Mouse (Mus musculus): ENCODE measurements around the gene Gimap8.
A peak's percentile ranks its signal among the peaks of the same experiment; 100 is the strongest.
"Not testable (repeated sequence)": the region's sequence is repeated elsewhere in the genome, so short reads cannot be mapped to it uniquely, and the experiment has no call there.

Gimap8 gene

DNA sequence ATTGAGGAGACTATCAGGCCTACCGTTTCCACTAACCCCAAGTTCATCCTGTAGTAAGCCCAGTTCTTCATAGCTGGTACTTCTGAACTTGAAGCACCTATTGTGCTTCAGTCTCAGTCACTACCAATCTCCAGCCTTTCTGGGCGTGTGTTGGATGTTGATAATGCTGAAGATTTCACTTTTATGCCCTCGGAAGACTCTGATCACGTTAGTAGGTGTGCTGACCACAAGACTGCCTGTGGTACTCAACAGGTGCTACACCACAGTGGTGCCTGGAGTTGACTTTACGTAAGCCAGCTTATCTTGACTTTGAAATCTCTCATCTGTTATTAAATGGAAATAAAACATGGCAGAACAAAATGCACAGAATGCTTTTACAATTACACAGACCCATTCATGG is 33.4 kb downstream of the Gimap8 start:
- no peak for DNase-seq

- peak in 1 of 2 experiments; percentile 71 for DNase-seq
Measured at GRCm38 (mm10) chr6:48681472-48682090, 34.5 kb downstream of the Gimap8 start.

DNA sequence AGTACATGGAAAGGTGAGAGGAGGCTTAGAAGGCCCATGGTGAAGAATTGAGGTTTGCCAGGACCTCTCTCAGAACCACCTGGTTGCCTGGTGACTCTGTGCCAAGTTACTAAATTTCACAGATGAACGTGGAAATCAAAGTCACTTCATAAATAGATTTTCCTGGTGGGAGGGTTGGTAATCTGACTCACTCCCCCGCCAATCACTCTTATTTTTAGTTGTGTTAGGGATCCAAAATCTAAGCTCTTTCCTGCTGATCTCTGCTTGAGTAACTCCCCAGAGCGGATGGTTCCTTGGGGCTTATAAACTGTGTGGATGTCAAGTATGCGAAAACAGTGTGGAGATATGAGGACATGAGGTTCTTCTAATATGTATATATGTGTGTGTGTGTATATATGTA is 35.2 kb downstream of the Gimap8 start:
- no peak for DNase-seq

DNA sequence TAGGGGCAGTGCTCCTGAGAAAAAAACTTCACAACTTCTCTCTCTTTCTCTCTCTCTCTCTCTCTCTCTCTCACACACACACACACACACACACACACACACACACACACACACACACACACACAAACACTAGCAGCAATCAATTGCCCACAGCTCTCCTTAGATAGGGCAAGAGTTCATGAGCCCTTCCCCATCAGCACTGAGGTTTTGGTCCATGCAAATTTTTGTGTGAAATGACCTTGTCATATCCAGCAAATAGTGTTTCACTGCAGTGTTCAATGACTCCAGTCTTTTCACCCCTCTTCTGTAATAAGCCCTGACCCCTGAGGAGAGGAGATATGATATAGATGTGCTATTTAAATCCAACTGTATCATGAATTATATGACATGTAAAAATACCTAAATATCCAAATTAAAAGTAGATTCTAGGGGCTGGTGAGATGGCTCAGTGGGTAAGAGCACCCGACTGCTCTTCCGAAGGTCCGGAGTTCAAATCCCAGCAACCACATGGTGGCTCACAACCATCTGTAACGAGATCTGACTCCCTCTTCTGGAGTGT is 36.3 kb downstream of the Gimap8 start:
- DNase-seq = not testable (repeated sequence)

GRCm38 (mm10) chr6:48684319-48684718 is 37.3 kb downstream of the Gimap8 start, which contains the start of gene Gimap4:
TSS of gene Gimap4 (plus strand) at chr6:48684549.
- DNase-seq = peak; percentile 46 to 58

DNA sequence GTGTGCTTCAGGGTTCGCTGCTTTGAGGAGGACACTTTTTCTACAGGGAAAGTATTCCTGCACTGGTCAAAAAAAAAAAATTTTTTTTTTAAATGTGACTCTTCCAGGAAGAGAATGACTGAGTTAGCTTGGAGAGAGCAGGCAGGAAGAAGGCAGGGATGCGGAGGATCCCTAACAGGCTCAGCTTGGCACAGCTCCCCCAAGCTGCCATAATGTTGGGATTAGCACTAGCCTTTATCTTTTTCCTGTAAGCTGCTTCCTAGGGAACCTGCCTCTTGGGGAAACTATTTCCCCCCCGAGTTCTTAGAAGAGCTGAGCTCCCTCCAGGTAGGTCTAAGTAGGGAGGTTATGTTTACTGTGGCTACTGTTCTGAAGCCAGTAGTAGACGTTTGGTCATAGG is 37.8 kb downstream of the Gimap8 start:
- DNase-seq = peak in 1 of 2 experiments; percentile 62

DNA sequence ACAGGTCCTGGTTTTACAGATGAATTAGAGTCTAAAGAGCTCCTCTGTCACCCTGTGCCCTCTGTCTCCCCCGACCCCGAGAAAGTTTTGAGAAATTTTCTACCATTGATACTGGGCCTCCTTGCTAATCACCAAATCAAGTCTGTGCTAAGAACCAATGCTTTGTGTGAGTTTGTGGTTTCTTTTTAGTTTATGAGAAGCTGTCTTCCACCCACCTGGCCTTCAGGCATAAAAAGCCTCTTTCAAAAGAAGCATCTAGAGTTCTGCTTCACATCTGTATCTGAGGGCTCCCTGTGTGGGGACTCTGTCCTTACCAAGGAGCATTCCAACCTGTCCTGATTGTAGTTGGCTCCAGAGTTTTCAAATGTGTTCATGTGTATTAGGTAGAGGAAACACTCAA is 38.2 kb downstream of the Gimap8 start:
- DNase-seq = no peak

DNA sequence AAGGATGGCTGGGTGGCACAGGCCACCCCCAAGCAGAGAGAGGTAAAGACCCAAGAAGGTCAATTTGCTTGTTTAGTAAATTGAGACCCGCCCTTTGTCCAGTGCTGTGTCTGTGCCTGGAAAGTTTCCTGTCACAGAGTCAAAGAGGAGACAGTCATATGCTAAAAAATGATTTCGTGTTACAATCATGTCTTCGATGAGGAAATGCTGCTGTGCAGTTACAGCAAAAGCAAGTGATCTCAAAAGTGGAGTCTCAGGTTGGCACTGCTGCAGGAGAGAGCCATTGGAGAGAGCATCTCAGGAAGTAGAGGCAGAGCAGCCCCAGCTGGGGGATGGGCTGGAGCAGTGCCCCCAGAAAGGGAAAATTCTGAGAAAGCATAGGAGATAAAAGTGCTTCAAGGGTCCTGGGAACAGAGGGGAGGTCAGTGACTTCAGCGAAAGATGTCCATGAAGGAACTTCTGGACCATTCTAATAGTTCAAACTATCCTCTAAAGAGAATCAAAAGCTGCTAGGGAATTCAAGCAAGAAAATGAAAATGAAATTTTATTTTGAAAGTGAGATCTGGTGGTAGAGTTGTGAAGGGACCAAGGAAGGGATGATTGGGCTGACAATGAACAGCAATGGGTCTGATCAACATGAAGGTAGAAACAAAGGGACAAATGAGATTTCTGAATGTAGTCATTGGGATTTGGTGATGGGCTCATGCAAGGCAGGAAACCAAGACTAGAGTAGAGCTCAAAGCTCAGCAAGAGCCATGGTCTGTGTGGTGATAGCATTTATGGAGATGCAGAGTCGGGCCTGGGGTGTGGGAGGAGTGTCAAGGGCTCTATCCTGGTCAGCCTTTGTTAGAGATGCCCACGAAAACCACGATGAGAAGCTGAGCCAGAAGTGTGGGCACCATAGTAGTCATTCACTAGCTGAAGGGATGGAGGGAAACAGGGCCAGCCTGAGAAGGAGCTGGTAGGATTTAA is 38.9 kb downstream of the Gimap8 start:
- DNase-seq = no peak

- no peak for DNase-seq
Measured at GRCm38 (mm10) chr6:48687077-48687476, 40.0 kb downstream of the Gimap8 start.

DNA sequence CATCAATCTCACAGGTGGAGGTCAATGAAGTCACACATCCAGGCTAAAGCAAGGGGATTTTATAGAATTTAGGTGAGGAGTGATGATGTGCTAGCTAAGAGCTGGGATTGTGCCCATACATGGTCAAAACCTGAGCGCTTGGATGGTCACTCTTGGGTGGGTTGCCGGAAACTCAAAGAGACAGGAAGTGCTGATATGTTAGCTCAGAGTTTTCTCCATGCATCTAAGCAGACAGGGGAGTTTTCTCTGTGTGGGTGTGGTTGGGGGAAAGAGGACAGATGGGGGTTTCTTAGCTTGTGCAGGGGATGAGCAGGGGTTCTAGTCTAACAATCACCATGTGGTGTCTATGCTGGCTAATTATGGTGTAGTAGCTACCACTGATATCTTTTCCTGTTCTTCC is 42.3 kb downstream of the Gimap8 start:
- DNase-seq = no peak

DNA sequence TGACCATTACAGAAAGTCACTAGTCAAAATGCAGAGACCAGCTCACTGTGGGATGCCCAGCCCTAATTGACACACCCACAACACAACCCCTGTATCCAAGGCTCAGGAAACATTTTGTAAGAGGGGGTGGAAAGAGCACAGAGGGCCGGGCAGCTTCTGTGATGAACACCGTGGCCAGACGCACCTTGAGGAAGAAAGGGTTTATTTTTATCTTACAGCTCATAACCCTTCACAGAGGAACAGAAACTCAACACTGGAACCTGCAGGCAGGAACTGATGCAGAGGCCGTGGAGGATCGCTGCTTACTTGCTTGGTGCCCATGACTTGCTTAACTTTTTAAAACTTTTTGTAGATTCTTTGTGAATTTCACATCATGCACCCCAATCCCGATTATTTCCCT is 45.9 kb downstream of the Gimap8 start:
- no peak for DNase-seq

GRCm38 (mm10) chr6:48696830-48697554 is 50.0 kb downstream of the Gimap8 start:
- DNase-seq = no peak

GRCm38 (mm10) chr6:48697555-48697930 is 50.5 kb downstream of the Gimap8 start:
- DNase-seq = no peak

DNA sequence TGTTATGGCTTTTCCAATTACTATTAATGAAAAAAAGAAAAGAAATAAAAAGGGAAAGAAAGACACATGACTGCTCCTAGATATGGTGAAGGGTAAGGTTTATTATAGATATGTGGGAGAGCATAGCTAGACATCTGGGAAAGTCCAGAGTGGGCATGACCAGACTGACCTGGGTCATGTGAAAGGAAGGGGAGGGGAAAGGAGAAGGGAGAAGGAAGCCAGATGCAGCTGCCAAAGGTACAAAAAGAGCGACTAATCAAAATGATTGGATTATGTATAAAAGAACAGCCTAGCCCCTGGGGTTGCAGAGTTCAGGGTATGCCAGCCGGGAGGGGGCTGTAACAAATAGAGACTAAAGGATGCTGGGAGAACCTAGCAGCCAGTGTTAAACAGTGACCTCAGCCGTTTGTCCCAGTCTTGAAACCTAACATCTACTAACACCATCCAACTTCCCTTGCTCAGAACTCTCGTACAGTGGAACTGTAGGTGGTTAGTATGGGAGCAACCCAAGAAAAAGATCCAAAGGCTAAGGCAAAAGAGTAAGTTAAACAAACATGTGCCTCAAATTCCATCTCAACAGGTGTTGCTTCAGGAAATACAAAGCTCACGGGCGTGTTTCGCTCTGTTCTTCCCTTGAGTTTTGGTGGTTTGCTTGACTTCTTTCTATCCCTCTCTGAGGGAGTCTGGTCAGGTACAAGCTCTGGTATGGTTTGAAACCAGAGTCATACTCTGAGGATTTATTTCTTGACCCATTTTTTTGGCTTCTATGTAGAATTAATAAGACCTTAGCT is 51.2 kb downstream of the Gimap8 start:
- DNase-seq = no peak

DNA sequence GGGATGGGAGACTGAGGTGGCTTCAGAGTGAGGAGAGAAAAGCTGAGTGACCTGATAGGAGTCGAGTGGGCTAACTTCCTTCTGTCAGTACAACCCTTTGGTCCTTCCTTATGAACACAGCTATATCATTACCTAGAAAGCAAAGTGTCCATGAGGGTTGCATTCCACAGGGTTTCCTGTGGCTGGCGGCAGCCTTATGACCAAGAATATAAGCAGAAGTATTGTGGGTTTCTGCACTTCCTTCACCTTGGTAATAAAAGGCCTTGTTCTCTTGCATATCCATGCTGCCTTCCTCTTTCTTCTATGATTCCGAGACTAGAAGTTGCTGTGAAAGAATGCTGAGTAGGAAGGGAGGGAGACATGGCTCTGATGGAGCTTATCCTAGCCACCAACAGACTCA is 51.9 kb downstream of the Gimap8 start:
- DNase-seq = no peak

DNA sequence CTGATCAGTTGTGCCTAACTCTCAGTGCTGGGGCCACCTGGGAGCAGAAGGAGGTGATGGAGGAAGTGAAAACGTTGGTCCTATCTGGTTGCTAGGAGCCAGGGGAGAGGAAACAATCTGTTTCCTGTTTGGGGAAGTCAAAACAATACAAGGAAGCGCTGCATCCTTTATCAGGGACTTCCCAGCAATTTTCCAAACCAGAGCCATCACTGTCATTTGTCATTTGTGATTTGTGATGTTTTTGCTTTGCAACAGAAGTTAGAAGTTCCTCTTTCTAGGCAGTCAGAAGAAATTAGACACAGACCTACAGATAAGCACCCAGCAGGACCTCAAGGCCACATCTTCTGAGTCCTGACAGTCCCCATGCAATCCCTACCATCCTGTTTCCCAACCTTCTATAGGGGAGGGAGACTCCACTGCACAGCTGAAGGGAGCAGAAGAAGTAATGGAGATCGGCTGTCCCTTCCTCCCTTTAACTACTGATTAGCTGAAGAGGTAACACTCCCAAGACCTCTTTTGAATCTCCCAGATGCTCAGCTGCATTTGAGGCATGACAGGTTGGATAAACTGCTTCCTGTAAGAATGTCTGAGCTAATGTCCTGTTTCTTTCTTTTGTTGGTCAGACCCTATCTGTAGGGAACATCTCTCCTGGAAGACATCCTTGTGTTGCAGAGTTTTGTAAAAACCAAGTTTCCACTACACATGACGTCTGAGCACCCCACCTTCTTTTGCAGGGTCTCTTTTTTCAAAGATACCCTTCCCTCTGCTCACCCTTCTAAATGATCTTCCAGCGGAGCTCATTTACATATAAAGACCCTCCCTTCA is 53.4 kb downstream of the Gimap8 start:
- peak in 1 of 2 experiments; percentile 72 for DNase-seq

GRCm38 (mm10) chr6:48702146-48702545 is 55.1 kb downstream of the Gimap8 start:
- DNase-seq = peak in 1 of 2 experiments; percentile 2

- no peak for DNase-seq
Measured at GRCm38 (mm10) chr6:48702601-48703000, 55.6 kb downstream of the Gimap8 start.

GRCm38 (mm10) chr6:48704146-48704545 is 57.1 kb downstream of the Gimap8 start:
- no peak for DNase-seq

DNA sequence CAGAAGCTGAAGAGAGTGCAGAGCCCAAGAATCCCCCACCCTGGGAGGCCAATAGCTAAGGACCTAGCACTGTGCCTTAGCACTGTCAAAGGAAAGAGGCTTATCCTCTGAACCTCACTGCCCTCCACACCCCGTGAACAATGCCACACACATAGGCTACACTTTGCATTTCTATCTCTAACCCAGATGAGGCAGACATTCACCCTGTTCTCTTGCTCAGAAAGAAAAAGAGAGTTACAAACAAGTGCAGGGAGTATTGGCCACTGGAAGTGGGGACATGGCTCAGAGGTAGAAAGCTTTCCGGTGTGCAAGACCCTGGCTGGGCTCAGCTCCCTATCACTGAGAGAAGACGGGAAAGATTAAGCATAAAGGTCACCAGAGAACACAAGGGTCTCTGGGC is 59.1 kb downstream of the Gimap8 start:
- peak in 1 of 2 experiments; percentile 5 for DNase-seq
